Mouse (Mus musculus): Measurements from ENCODE around the gene Arid1b. TPM values are rescaled to one million over a fixed set of nuclear protein-coding genes. Genes with fewer than 3 reads are reported as not detected.

Arid1b gene
- polyA plus RNA-seq, 1 experiment from 2014 or later: 12.5 TPM

GRCm38 (mm10) chr17:5293653-5294584 is 299.8 kb downstream of the Arid1b start:
- Histone ChIP-seq H3K27ac (no peak overlapping the region), H3K4me1 (no peaks in the 10 kb centered on the region), H3K4me3 (no peak overlapping the region), H3K36me3 (peaks cover 45% of the 10 kb centered on the region), H3K9me3 (no peaks in the 10 kb centered on the region), H3K4me2 (replicated peaks) (no peak overlapping the region), H3K27me3 (no peaks in the 10 kb centered on the region), H3K9ac (no peak overlapping the region)
- WGBS: 83% methylated on average over 9 of the region's 9 CpGs
- no peak for ATAC-seq (ENCODE audit: low FRiP score, low read depth)

GRCm38 (mm10) chr17:5295086-5295947 is 301.2 kb downstream of the Arid1b start:
- peak overlapping the region; percentile 39; the same call in 1 of the 2 replicates for H3K27ac ChIP-seq
- H3K9ac ChIP-seq: no peak overlapping the region
- H3K4me2 ChIP-seq (replicated peaks): no peak overlapping the region
- H3K27me3 ChIP-seq: no peaks in the 10 kb centered on the region
- H3K9me3 ChIP-seq: no peaks in the 10 kb centered on the region
- no peak overlapping the region for H3K4me3 ChIP-seq
- WGBS: 73% methylated on average over 19 of the region's 19 CpGs
- no peaks in the 10 kb centered on the region for H3K4me1 ChIP-seq
- ATAC-seq (ENCODE audit: low FRiP score, low read depth): no peak
- peaks cover 45% of the 10 kb centered on the region for H3K36me3 ChIP-seq

DNA sequence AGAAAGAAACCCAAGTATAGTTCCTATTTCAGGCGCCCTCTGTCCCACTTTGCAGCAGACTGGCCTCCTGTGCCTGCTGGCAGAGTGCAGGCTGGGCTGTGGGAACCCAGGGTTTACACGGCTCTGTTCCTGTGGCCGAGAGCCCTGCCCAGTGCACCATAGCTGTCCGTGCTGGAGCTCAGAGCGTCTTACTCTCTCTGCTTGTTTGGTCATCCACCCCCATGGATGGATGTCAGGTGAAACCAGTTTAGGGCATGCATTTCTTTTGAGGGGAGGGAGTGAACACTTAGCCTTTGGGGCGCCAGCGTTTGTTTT is 301.8 kb downstream of the Arid1b start:
- Histone ChIP-seq H3K27me3 (no peaks in the 10 kb centered on the region), H3K36me3 (peaks cover 41% of the 10 kb centered on the region), H3K27ac (no peak overlapping the region), H3K4me2 (replicated peaks) (no peak overlapping the region), H3K9me3 (no peaks in the 10 kb centered on the region), H3K4me1 (no peaks in the 10 kb centered on the region), H3K9ac (no peak overlapping the region), H3K4me3 (no peak overlapping the region)
- no peak for ATAC-seq (ENCODE audit: low FRiP score, low read depth)
- 88% methylated on average over 7 of the region's 7 CpGs for WGBS

GRCm38 (mm10) chr17:5297491-5297890 is 303.4 kb downstream of the Arid1b start:
- H3K4me2 ChIP-seq (replicated peaks): no peak overlapping the region
- no peak overlapping the region for H3K27ac ChIP-seq
- 86% methylated on average over 4 of the region's 4 CpGs for WGBS
- no peak for ATAC-seq (ENCODE audit: low FRiP score, low read depth)
- H3K4me1 ChIP-seq: no peaks in the 10 kb centered on the region
- H3K9ac ChIP-seq: no peak overlapping the region
- no peaks in the 10 kb centered on the region for H3K9me3 ChIP-seq
- peaks cover 42% of the 10 kb centered on the region for H3K36me3 ChIP-seq
- H3K4me3 ChIP-seq: no peak overlapping the region
- no peaks in the 10 kb centered on the region for H3K27me3 ChIP-seq

GRCm38 (mm10) chr17:5297984-5298383 is 303.9 kb downstream of the Arid1b start:
- no peak overlapping the region for H3K27ac ChIP-seq
- H3K4me3 ChIP-seq: no peak overlapping the region
- no peak overlapping the region for H3K4me2 ChIP-seq (replicated peaks)
- peaks cover 45% of the 10 kb centered on the region for H3K36me3 ChIP-seq
- no peaks in the 10 kb centered on the region for H3K27me3 ChIP-seq
- H3K4me1 ChIP-seq: no peaks in the 10 kb centered on the region
- ATAC-seq (ENCODE audit: low FRiP score, low read depth): no peak
- H3K9ac ChIP-seq: no peak overlapping the region
- no peaks in the 10 kb centered on the region for H3K9me3 ChIP-seq
- 93% methylated on average over 10 of the region's 10 CpGs for WGBS

GRCm38 (mm10) chr17:5298891-5299559 is 304.9 kb downstream of the Arid1b start:
- Histone ChIP-seq H3K9me3 (no peaks in the 10 kb centered on the region), H3K4me1 (no peaks in the 10 kb centered on the region), H3K27me3 (no peaks in the 10 kb centered on the region), H3K9ac (no peak overlapping the region; the same call in 1 of the 2 replicates), H3K27ac (no peak overlapping the region), H3K4me2 (replicated peaks) (no peak overlapping the region), H3K4me3 (no peak overlapping the region), H3K36me3 (peaks cover 48% of the 10 kb centered on the region)
- 74% methylated on average over 5 of the region's 5 CpGs for WGBS
- no peak for ATAC-seq (ENCODE audit: low FRiP score, low read depth)

DNA sequence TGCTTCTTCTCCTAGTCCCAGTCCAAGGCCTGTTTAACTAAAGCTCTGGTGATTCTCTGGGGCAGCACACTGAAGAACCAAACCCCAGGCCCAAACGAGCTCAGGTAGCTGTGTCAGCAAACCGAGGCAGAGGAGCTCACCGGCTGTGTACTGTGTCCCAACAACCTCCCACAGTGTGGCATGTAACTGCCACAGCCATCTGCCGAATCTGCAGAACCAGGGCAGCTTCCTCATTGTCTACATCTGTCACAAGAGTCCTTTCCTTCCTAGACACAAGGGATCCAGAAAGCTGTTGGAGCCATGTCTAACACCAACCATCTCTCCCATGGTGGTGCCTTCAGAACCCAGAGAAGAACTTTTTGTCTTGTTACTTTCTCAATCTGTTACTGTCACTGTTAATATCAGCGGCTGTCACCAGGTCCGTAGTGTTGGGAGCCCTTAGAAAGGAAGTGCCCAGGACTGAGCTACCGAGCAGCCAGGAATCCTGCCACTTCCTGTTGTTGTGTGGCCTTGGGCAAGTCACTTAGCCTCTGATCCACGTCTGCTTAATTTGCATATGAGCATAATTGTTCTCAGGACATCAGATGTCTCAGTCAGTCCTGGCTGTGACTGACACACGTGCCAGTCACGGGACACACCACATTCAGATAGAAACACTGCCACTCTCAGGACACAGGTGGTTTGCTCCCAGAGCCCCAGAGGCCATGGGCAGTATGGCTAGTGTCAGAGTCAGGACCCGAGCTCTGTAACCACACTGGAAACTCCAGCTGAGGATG is 309.0 kb downstream of the Arid1b start:
- peaks cover 47% of the 10 kb centered on the region for H3K36me3 ChIP-seq

DNA sequence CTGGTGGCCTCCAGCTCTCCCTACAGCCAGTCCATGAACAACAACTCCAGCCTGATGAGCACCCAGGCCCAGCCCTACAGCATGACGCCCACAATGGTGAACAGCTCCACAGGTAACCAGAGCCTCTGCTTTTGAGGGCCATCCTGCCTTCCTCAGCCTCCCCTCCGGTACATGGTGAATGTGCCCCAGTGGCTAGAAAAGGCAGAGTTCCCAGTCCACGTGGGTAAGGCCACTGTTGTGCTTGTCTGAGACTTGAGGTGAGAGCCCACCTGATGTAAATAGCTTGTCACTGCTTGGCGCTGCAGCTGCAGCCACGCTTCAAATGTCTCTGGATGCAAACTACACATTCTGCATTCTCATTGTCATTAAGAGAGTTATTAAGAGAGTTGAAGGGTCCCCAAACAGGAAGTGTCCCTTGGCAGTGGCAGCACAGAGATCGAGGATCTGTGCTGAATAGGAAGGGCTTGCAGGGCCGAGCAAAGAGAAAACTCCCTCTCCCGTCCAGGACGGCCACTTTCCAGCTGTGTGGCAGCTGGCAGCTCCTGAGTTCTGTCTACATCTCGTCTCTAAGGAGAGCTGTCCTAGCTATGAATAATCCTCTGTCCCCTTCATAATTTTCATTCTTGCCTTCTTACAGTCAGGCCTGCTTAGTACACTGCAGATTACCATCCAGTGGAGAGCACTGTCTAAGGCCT is 311.8 kb downstream of the Arid1b start:
- 77% methylated on average over 10 of the region's 10 CpGs for WGBS
- Histone ChIP-seq H3K4me1 (peaks cover 17% of the 10 kb centered on the region), H3K9me3 (no peaks in the 10 kb centered on the region), H3K9ac (no peak overlapping the region; the same call in 1 of the 2 replicates), H3K27me3 (no peaks in the 10 kb centered on the region), H3K4me2 (replicated peaks) (no peak overlapping the region), H3K36me3 (peaks cover 47% of the 10 kb centered on the region), H3K27ac (no peak overlapping the region), H3K4me3 (no peak overlapping the region)
- no peak for ATAC-seq (ENCODE audit: low FRiP score, low read depth)

More for the DNA sequence above, 309.0 kb downstream of the Arid1b start:
- H3K27me3 ChIP-seq: no peaks in the 10 kb centered on the region
- no peak overlapping the region for H3K4me3 ChIP-seq
- no peak for ATAC-seq (ENCODE audit: low FRiP score, low read depth)
- 76% methylated on average over 11 of the region's 11 CpGs for WGBS
- H3K9me3 ChIP-seq: no peaks in the 10 kb centered on the region
- no peak overlapping the region for H3K4me2 ChIP-seq (replicated peaks)
- no peak overlapping the region for H3K27ac ChIP-seq
- 0 out of 2 replicates have a peak, but pooled peaks cover 3% of the 10 kb centered on the region for H3K4me1 ChIP-seq
- H3K9ac ChIP-seq: no peak overlapping the region

GRCm38 (mm10) chr17:5309930-5310329 is 315.8 kb downstream of the Arid1b start:
- Histone ChIP-seq H3K27ac (no peak overlapping the region), H3K4me2 (replicated peaks) (no peak overlapping the region), H3K4me3 (no peak overlapping the region), H3K27me3 (no peaks in the 10 kb centered on the region), H3K4me1 (peaks cover 18% of the 10 kb centered on the region), H3K9ac (0 out of 2 replicates have a peak overlapping the region, but pooled peaks have one; percentile 19), H3K9me3 (no peaks in the 10 kb centered on the region), H3K36me3 (peaks cover 51% of the 10 kb centered on the region)
- no peak; the same call in 1 of the 2 replicates for ATAC-seq (ENCODE audit: low FRiP score, low read depth)
- WGBS: 22% methylated on average over 5 of the region's 5 CpGs

DNA sequence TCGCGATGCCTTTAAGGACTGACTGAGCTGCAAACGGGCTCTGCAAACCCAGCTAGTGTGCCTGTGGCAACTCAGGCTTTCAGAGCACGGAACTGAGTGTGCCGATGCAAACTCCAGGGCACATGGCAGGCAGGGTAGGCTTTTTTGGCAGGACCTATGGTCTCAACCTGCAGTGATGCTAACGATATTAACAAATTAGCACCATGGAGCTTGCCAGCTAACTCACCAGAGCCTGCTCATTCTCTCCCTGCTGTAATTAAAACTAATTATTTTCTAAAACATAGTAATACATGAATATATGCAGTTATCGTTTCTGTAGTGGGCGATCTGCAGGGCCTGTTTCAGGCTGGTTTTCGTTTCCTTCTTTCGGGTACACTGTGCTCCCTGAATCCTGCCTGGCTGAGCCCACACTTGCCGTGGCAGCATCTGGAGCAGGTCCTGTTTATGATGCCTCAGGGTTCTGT is 316.3 kb downstream of the Arid1b start:
- H3K4me3 ChIP-seq: no peak overlapping the region
- peak overlapping the region; percentile 19; the same call in 1 of the 2 replicates for H3K9ac ChIP-seq
- H3K9me3 ChIP-seq: no peaks in the 10 kb centered on the region
- H3K4me1 ChIP-seq: peaks cover 18% of the 10 kb centered on the region
- no peak for ATAC-seq (ENCODE audit: low FRiP score, low read depth)
- H3K27me3 ChIP-seq: no peaks in the 10 kb centered on the region
- H3K4me2 ChIP-seq (replicated peaks): no peak overlapping the region
- H3K36me3 ChIP-seq: peaks cover 50% of the 10 kb centered on the region
- no peak overlapping the region for H3K27ac ChIP-seq
- 58% methylated on average over 11 of the region's 11 CpGs for WGBS

DNA sequence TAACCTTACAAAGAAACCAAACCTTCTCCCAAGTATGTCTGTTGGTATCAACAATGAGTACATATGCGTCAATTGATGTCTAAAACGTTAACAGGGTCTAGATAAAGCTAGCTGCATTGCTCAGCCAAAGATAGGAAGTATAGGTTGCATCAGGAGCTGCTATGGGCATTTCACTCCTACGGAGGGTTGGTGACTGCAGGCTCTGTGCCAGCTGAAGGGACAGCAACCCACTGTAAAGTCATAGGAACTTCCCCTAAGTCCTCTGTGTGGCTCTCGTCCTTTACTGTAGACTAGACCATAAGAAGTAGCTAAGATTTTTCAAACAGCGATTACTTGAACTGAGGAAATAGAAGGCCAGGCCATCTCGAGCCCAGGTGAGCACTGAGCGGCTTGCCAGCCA is 316.9 kb downstream of the Arid1b start:
- Histone ChIP-seq H3K4me3 (no peak overlapping the region), H3K9me3 (no peaks in the 10 kb centered on the region), H3K9ac (no peak overlapping the region), H3K4me1 (peaks cover 18% of the 10 kb centered on the region), H3K27me3 (no peaks in the 10 kb centered on the region), H3K27ac (no peak overlapping the region), H3K36me3 (peaks cover 49% of the 10 kb centered on the region), H3K4me2 (replicated peaks) (no peak overlapping the region)
- 91% methylated on average over 7 of the region's 7 CpGs for WGBS
- no peak for ATAC-seq (ENCODE audit: low FRiP score, low read depth)
